Mouse (Mus musculus) hindbrain, embryonic 12.5 days (tissue): Measurements from ENCODE around the gene Ccdc62. TPM values are rescaled to one million over a fixed set of nuclear protein-coding genes. Genes with fewer than 3 reads are reported as not detected.

Source experiments
- ATAC-seq: fragments of 200-750 bp; cut with Nextera tagmentation; 2 replicates; pipeline ENCODE4 v1.8.0; 2017; ENCODE audit warnings: moderate TSS enrichment; ENCODE audit not compliant: low FRiP score
- H3K27ac ChIP-seq: fragments of 300-500 bp; sonication (generic); 2 replicates; pipeline ENCODE4 v1.5.1; 2016; ENCODE audit warnings: mild to moderate bottlenecking
- H3K27me3 ChIP-seq: fragments of 300-500 bp; sonication (generic); 2 replicates; pipeline ENCODE4 v1.6.1; 2016; ENCODE audit warnings: mild to moderate bottlenecking
- H3K36me3 ChIP-seq: fragments of 300-500 bp; sonication (generic); 2 replicates; pipeline ENCODE4 v1.6.1; 2016; ENCODE audit warnings: mild to moderate bottlenecking
- H3K4me1 ChIP-seq: fragments of 300-500 bp; sonication (generic); 2 replicates; pipeline ENCODE4 v1.6.1; 2016
- H3K4me2 ChIP-seq: fragments of 300-500 bp; sonication (generic); replicated peaks from 2 replicates; pipeline ENCODE4 v1.6.1; 2016; ENCODE audit warnings: mild to moderate bottlenecking
- H3K4me3 ChIP-seq: fragments of 300-500 bp; sonication (generic); 2 replicates; pipeline ENCODE4 v1.5.1; 2016; ENCODE audit warnings: mild to moderate bottlenecking
- H3K9ac ChIP-seq: fragments of 300-500 bp; sonication (generic); 2 replicates; pipeline ENCODE4 v1.6.1; 2016; ENCODE audit warnings: mild to moderate bottlenecking, moderate library complexity
- H3K9me3 ChIP-seq: fragments of 300-500 bp; sonication (generic); replicated peaks from 2 replicates; pipeline ENCODE4 v1.6.1; 2016; ENCODE audit warnings: mild to moderate bottlenecking
- WGBS: fragments of 180-500 bp; shearing (Covaris S2); methylation state at CpG from one replicate; pipeline ENCODE4 v1.1.7; 2016; 5-methylcytosine and 5-hydroxymethylcytosine counted together
- polyA plus RNA-seq: library from polyadenylated mRNA; unstranded; fragments of >200 nt; fragmentation: Nextera tagmentation; extraction: Ambion mirVana; gene quantifications from 2 replicates; pipeline ENCODE4 v1.2.1, GENCODE M21; 2016

Gene Ccdc62
- polyA plus RNA-seq, 1 experiment from 2014 or later, result 5.3 TPM

DNA sequence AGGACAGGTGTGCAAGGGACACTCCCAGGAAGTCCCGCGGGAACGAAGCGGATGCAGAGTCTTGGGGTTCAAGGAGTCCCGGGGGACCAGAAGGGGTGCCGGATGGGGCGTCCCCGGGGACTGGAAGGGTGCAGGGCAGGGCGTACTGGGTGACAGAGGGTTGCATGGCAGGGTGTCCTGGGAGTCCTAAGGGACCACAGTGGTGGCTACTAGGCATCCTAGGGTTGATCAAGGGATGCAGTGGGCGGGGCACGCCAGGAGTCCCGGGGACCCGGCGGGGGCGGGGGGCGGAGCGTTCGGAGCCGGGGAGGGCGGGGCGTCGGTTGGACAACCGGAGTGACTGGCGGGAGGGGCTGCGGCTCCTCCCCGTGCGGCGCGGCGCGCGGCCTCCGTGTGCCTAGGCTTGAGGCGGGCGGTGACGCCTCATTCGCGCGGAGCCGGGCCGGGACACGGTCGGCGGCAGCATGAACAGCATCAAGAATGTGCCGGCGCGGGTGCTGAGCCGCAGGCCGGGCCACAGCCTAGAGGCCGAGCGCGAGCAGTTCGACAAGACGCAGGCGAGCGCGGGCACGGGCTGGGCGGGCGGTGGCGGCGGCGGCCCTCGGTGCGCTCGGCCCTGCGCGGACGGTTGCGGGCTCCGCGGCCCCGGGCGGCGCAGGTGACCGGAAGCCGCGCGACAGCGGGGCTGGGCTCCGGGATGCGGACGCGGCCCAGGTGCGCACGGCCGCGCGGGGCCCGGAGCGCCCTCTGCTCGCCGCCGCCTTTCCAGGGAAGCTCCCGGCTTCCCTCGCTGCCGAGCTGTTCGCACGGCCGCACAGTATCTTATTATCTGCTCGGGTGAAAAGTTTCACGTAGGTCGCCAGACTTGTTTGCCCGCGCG lies 43.1 kb downstream of the Ccdc62 start, which contains the start of gene Hip1r:
Gene Hip1r, plus strand, starts transcription at position 330 of the 880 bp plus-strand sequence.
- ATAC-seq, result peak; percentile 77
- H3K27me3 ChIP-seq, result peaks cover 44% of the 10 kb centered on the region
- peak within 1 kb of the TSS; percentile 79 for H3K4me3 ChIP-seq
- peak within 1 kb of the TSS; percentile 84 for H3K9ac ChIP-seq
- peaks cover 32% of the 10 kb centered on the region for H3K4me1 ChIP-seq
- under 1% methylated on average over 97 of the region's 106 CpGs for WGBS
- H3K9me3 ChIP-seq, result no peaks in the 10 kb centered on the region
- no peaks in the 10 kb centered on the region for H3K36me3 ChIP-seq
- H3K4me2 ChIP-seq, result peak within 1 kb of the TSS; percentile 92
- H3K27ac ChIP-seq, result no peak within 1 kb of the TSS; the same call in 1 of the 2 replicates

GRCm38 (mm10) chr5:123974179-123974485 lies 43.7 kb downstream of the Ccdc62 start:
- Histone ChIP-seq H3K4me1 (peaks cover 33% of the 10 kb centered on the region), H3K27ac (no peak overlapping the region), H3K9ac (peak overlapping the region; percentile 84), H3K27me3 (peaks cover 44% of the 10 kb centered on the region), H3K36me3 (no peaks in the 10 kb centered on the region), H3K9me3 (no peaks in the 10 kb centered on the region), H3K4me3 (peak overlapping the region; percentile 79), H3K4me2 (peak overlapping the region; percentile 92)
- WGBS, result 0% methylated on average over 14 of the region's 14 CpGs
- ATAC-seq, result no peak

GRCm38 (mm10) chr5:123974616-123975111 lies 44.2 kb downstream of the Ccdc62 start:
- 29% methylated on average over 11 of the region's 11 CpGs for WGBS
- ATAC-seq, result no peak
- Histone ChIP-seq H3K4me3 (peak overlapping the region; percentile 79), H3K9ac (peak overlapping the region; percentile 35; the same call in 1 of the 2 replicates), H3K27me3 (peaks cover 44% of the 10 kb centered on the region), H3K9me3 (no peaks in the 10 kb centered on the region), H3K27ac (no peak overlapping the region), H3K4me1 (peaks cover 39% of the 10 kb centered on the region), H3K36me3 (no peaks in the 10 kb centered on the region), H3K4me2 (peak overlapping the region; percentile 92)

DNA sequence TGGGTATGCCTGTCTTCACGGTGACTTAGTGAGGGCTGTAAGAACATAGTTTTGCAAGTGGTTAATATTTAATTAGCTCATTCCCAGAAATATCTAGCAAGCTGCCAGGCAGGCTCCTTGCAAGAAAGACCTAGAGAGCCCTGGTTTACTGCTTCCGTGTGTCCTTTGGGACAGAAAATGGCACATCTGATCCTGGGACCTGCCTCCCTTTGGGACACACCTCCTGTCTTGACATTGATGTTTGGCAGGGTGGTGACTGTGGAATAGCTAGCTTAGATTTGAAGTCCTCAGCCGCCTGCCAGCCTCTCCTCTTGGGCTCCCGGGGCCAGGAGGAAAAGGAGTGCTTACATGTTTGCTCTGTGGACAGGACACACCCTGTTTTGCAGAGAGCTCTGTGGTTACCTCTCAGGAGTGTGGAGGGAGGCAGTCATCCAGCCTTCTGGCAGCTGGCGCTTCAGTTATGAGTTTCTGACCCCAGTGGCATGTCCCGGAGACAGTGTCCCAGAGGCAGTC lies 45.2 kb downstream of the Ccdc62 start:
- 0 out of 2 replicates have a peak overlapping the region, but pooled peaks have one; percentile 20 for H3K4me2 ChIP-seq
- H3K9me3 ChIP-seq, result no peaks in the 10 kb centered on the region
- 76% methylated on average over 6 of the region's 6 CpGs for WGBS
- H3K4me3 ChIP-seq, result no peak overlapping the region
- no peak overlapping the region for H3K27ac ChIP-seq
- no peak for ATAC-seq
- peaks cover 41% of the 10 kb centered on the region for H3K27me3 ChIP-seq
- H3K9ac ChIP-seq, result no peak overlapping the region
- peaks cover 39% of the 10 kb centered on the region for H3K4me1 ChIP-seq
- no peaks in the 10 kb centered on the region for H3K36me3 ChIP-seq

DNA sequence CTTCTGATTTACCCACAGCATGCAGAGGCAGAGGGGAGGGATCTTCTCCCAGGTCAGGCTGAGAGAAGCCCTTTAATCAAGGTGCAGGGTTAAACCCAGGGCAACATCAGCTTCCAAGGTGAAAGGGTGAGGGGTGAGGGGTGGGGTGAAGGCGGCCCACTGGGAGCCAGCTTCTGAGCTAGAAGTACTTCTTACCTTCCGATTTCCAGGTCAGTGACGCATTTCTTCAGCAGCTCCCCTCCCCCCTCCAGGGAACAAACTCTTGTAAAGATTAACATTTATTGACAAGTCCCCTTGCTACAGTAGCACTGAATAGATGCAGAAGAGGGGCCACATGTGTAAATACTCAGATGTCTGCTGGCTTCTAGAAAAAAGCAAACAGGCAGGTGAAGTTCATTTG lies 46.8 kb downstream of the Ccdc62 start:
- H3K4me1 ChIP-seq, result peaks cover 39% of the 10 kb centered on the region
- H3K27me3 ChIP-seq, result peaks cover 35% of the 10 kb centered on the region
- ATAC-seq, result no peak
- no peak overlapping the region for H3K4me2 ChIP-seq
- no peaks in the 10 kb centered on the region for H3K9me3 ChIP-seq
- 47% methylated on average over 3 of the region's 3 CpGs for WGBS
- H3K4me3 ChIP-seq, result no peak overlapping the region
- no peak overlapping the region for H3K27ac ChIP-seq
- no peak overlapping the region for H3K9ac ChIP-seq
- H3K36me3 ChIP-seq, result no peaks in the 10 kb centered on the region

GRCm38 (mm10) chr5:123978131-123978530 lies 47.7 kb downstream of the Ccdc62 start:
- WGBS, result 81% methylated on average over 5 of the region's 5 CpGs
- no peak for ATAC-seq
- H3K4me1 ChIP-seq, result peaks cover 37% of the 10 kb centered on the region
- H3K4me2 ChIP-seq, result no peak overlapping the region
- H3K27ac ChIP-seq, result no peak overlapping the region
- no peak overlapping the region for H3K4me3 ChIP-seq
- H3K27me3 ChIP-seq, result peaks cover 36% of the 10 kb centered on the region
- H3K9ac ChIP-seq, result no peak overlapping the region
- no peaks in the 10 kb centered on the region for H3K36me3 ChIP-seq
- H3K9me3 ChIP-seq, result no peaks in the 10 kb centered on the region

GRCm38 (mm10) chr5:123979221-123979979 lies 48.9 kb downstream of the Ccdc62 start:
- H3K4me2 ChIP-seq, result no peak overlapping the region

GRCm38 (mm10) chr5:123979980-123980369 lies 49.5 kb downstream of the Ccdc62 start:
- H3K27me3 ChIP-seq, result peaks cover 34% of the 10 kb centered on the region
- no peak overlapping the region for H3K4me2 ChIP-seq
- no peaks in the 10 kb centered on the region for H3K9me3 ChIP-seq
- no peak overlapping the region for H3K4me3 ChIP-seq
- no peak overlapping the region for H3K27ac ChIP-seq
- no peak overlapping the region for H3K9ac ChIP-seq
- H3K4me1 ChIP-seq, result peaks cover 24% of the 10 kb centered on the region
- ATAC-seq, result no peak
- 54% methylated on average over 4 of the region's 4 CpGs for WGBS
- no peaks in the 10 kb centered on the region for H3K36me3 ChIP-seq

More at GRCm38 (mm10) chr5:123979221-123979979, 48.9 kb downstream of the Ccdc62 start:
- ATAC-seq, result no peak
- H3K4me1 ChIP-seq, result peaks cover 30% of the 10 kb centered on the region
- H3K27ac ChIP-seq, result no peak overlapping the region
- H3K9ac ChIP-seq, result no peak overlapping the region
- no peaks in the 10 kb centered on the region for H3K36me3 ChIP-seq
- H3K4me3 ChIP-seq, result no peak overlapping the region
- WGBS, result 61% methylated on average over 18 of the region's 18 CpGs
- H3K27me3 ChIP-seq, result peaks cover 40% of the 10 kb centered on the region
- H3K9me3 ChIP-seq, result no peaks in the 10 kb centered on the region

DNA sequence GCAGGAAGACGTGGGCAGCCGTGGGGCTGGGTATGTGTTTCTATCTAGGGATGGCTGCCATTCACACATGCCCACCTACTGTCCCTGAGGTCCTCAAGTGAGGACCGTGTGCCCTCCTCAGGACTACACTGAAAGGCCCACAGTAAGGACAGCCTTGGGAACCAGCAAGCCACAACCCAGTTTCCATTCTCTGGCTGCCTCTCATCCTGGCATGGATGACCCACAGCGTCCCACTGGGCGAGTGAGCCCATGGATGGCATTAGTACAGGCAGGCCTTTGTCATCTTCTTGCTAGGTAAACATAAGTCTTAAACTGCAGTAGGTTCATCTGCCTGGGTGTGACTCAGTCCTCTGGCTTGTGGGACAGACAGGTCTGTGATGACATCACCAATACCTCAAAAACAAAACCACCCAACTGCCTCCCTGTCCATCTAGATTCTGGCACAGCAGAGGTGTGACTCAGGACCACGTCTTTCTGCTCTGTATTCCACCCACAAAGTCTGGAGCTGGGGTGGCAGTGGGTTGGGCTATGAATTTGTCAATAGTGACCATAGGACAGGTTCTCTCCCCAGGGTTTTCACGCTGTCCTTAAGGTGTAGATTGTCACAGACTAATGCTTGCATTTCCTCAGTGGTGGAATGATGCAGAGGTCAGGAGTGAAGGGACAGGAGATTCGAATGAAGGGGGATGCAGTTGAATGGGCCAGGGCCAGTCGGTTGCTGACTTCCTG lies 50.2 kb downstream of the Ccdc62 start:
- H3K27ac ChIP-seq, result no peak overlapping the region
- peaks cover 33% of the 10 kb centered on the region for H3K27me3 ChIP-seq
- no peak overlapping the region for H3K9ac ChIP-seq
- 82% methylated on average over 9 of the region's 9 CpGs for WGBS
- no peak overlapping the region for H3K4me3 ChIP-seq
- no peak overlapping the region for H3K4me2 ChIP-seq
- H3K9me3 ChIP-seq, result no peaks in the 10 kb centered on the region
- no peaks in the 10 kb centered on the region for H3K36me3 ChIP-seq
- ATAC-seq, result no peak
- peaks cover 17% of the 10 kb centered on the region; the same call in 1 of the 2 replicates for H3K4me1 ChIP-seq

DNA sequence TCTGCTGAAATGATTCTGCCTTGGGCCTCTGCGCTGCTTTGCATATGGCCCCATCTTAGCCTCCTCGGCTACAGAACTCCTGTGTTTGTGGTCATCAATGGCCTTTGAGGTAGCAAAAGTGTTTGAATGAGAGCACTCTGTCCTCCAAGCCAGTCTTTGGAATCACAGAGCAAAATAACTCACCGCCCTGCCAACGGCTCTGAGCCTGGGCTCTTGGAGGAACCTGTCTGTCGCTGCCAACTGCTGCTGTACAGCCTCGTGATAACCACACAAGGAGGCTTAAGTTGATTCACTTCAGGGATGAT lies 50.7 kb downstream of the Ccdc62 start:
- Histone ChIP-seq H3K27me3 (peaks cover 33% of the 10 kb centered on the region), H3K4me1 (peaks cover 15% of the 10 kb centered on the region; the same call in 1 of the 2 replicates), H3K9me3 (no peaks in the 10 kb centered on the region), H3K9ac (no peak overlapping the region), H3K4me2 (no peak overlapping the region), H3K27ac (no peak overlapping the region), H3K4me3 (no peak overlapping the region), H3K36me3 (no peaks in the 10 kb centered on the region)
- 85% methylated on average over 6 of the region's 6 CpGs for WGBS
- ATAC-seq, result no peak

DNA sequence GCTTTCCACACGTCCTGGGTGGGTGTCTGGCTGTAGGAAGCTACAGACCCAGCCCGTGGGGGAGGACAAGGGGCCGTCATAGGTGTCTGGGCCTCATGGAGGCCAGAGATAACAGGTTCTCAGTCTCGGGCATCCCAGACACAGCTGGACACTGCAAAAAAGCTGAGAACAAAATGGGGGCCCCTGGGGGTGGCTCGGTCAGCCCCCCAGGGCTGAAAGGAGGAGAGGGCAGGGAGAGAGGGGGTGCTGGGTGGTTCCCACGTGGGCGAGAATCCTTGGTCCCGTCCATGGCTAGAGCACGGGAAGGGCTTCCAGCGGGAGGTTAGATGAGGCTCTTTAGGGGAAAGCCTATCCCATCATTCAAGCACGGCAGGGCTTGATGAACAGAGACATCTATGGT lies 52.4 kb downstream of the Ccdc62 start:
- WGBS, result 83% methylated on average over 11 of the region's 11 CpGs
- ATAC-seq, result no peak
- H3K9ac ChIP-seq, result no peak overlapping the region
- H3K36me3 ChIP-seq, result no peaks in the 10 kb centered on the region
- H3K4me2 ChIP-seq, result no peak overlapping the region
- no peak overlapping the region for H3K27ac ChIP-seq
- H3K4me1 ChIP-seq, result peaks cover 19% of the 10 kb centered on the region; the same call in 1 of the 2 replicates
- H3K4me3 ChIP-seq, result no peak overlapping the region
- H3K27me3 ChIP-seq, result peaks cover 42% of the 10 kb centered on the region
- no peaks in the 10 kb centered on the region for H3K9me3 ChIP-seq

- Histone ChIP-seq H3K4me1 (peaks cover 29% of the 10 kb centered on the region), H3K9ac (no peak overlapping the region), H3K27ac (no peak overlapping the region), H3K9me3 (no peaks in the 10 kb centered on the region), H3K27me3 (peaks cover 52% of the 10 kb centered on the region), H3K36me3 (no peaks in the 10 kb centered on the region), H3K4me2 (no peak overlapping the region), H3K4me3 (no peak overlapping the region)
- whole genome bisulfite sequencing, result 79% methylated on average over 9 of the region's 9 CpGs
- ATAC-seq, result no peak
These were observed 55.0 kb downstream of the Ccdc62 start for GRCm38 (mm10) chr5:123985434-123985833.
